Mouse (Mus musculus) bone marrow, adult 2 months (tissue): ENCODE results near the gene Kifc5b.

Source experiments
- CTCF ChIP-seq: fragments of 200-500 bp; IDR thresholded peaks from 2 replicates; pipeline ENCODE4 v1.5.1; 2011; ENCODE audit warnings: low read length, control low read depth; ENCODE audit not compliant: control insufficient read depth, insufficient read depth
- POLR2A ChIP-seq: fragments of 200-500 bp; IDR thresholded peaks from 2 replicates; pipeline ENCODE4 v1.6.1; 2011; ENCODE audit warnings: low read depth, mild to moderate bottlenecking, control low read depth, low read length, borderline replicate concordance; ENCODE audit not compliant: control insufficient read depth

DNA sequence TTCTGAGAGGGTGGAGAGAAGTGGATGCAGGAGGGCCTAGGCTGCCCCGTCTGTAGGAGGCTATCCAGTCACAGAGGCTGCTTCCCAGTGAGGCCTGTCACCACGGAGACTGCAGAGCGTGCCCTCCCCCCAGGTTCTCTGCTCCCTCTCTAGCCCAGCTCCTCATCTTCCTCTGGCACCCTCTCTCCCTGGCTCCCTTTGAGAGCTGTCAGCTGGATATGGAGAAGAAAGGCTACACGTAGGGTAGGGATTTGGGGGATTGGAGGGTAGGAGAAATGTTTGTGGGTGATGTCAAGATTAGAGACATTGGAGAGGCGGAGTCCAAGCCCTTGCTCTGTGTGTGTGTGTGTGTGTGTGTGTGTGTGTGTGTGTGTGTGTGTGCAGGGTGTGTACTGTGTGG is 33.0 kb downstream of the Kifc5b start:
- no peak for TF ChIP-seq POLR2A
- no peak for TF ChIP-seq CTCF
